Mouse (Mus musculus) heart, embryonic 12.5 days (tissue): ENCODE measurements around the gene Samsn1. TPM values are rescaled to one million over a fixed set of nuclear protein-coding genes. Genes with fewer than 3 reads are reported as not detected.

Source experiments
- ATAC-seq: fragments of 200-750 bp; cut with Nextera tagmentation; 2 replicates; pipeline ENCODE4 v1.8.0; 2017; ENCODE audit warnings: moderate TSS enrichment, moderate library complexity; ENCODE audit not compliant: insufficient number of reproducible peaks, low FRiP score
- H3K27ac ChIP-seq: fragments of 300-500 bp; sonication (generic); 2 replicates; pipeline ENCODE4 v1.5.1; 2016; ENCODE audit warnings: mild to moderate bottlenecking, moderate library complexity; ENCODE audit not compliant: poor library complexity, severe bottlenecking
- H3K27me3 ChIP-seq: fragments of 300-500 bp; sonication (generic); replicated peaks from 2 replicates; pipeline ENCODE4 v1.6.1; 2016; ENCODE audit warnings: mild to moderate bottlenecking, moderate library complexity
- H3K36me3 ChIP-seq: fragments of 300-500 bp; sonication (generic); 2 replicates; pipeline ENCODE4 v1.6.1; 2016; ENCODE audit warnings: mild to moderate bottlenecking, moderate library complexity
- H3K4me1 ChIP-seq: fragments of 300-500 bp; sonication (generic); replicated peaks from 2 replicates; pipeline ENCODE4 v1.6.1; 2016; ENCODE audit warnings: mild to moderate bottlenecking
- H3K4me2 ChIP-seq: fragments of 300-500 bp; sonication (generic); 2 replicates; pipeline ENCODE4 v1.6.1; 2016; ENCODE audit warnings: mild to moderate bottlenecking, moderate library complexity
- H3K4me3 ChIP-seq: fragments of 300-500 bp; sonication (generic); 2 replicates; pipeline ENCODE4 v1.5.1; 2016; ENCODE audit warnings: mild to moderate bottlenecking
- H3K9ac ChIP-seq: fragments of 300-500 bp; sonication (generic); 2 replicates; pipeline ENCODE4 v1.6.1; 2016; ENCODE audit warnings: mild to moderate bottlenecking, moderate library complexity
- H3K9me3 ChIP-seq: fragments of 300-500 bp; sonication (generic); replicated peaks from 2 replicates; pipeline ENCODE4 v1.6.1; 2016; ENCODE audit warnings: mild to moderate bottlenecking, moderate library complexity
- WGBS: fragments of 180-500 bp; shearing (Covaris S2); methylation state at CpG from one replicate; pipeline ENCODE4 v1.1.7; 2016; 5-methylcytosine and 5-hydroxymethylcytosine counted together
- polyA plus RNA-seq: library from polyadenylated mRNA; unstranded; fragments of >200 nt; fragmentation: Nextera tagmentation; extraction: Ambion mirVana; gene quantifications from 2 replicates; pipeline ENCODE4 v1.2.1, GENCODE M21; 2016

Samsn1 gene
- polyA plus RNA-seq, 1 experiment from 2014 or later, result 1.4 TPM

DNA sequence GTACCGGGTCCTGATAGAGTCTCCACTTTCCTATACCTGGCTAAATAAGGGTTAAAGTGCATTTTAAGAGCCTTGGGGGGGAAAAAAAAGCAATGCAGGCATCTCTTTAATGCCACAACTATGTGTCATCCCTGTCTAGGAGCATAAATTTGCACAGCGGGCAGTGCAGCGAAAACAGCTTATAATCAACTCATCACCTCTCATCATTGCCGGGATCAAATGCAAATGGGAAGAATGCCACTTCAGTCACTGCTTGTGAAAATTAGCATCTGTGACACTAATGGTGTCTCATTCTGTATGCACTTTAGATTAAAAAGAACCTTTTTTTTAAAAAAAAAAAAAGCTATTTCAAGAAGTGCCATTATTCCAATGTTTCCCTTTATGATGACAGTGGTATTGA lies 118.0 kb downstream of the Samsn1 start:
- WGBS, result 82% methylated on average over 4 of the region's 4 CpGs
- no peak for ATAC-seq
- no peaks in the 10 kb centered on the region for H3K27me3 ChIP-seq
- no peak overlapping the region for H3K4me3 ChIP-seq
- no peaks in the 10 kb centered on the region for H3K4me1 ChIP-seq
- H3K9me3 ChIP-seq, result no peaks in the 10 kb centered on the region
- no peak overlapping the region for H3K4me2 ChIP-seq
- H3K9ac ChIP-seq, result no peak overlapping the region
- no peak overlapping the region for H3K27ac ChIP-seq
- no peaks in the 10 kb centered on the region for H3K36me3 ChIP-seq

DNA sequence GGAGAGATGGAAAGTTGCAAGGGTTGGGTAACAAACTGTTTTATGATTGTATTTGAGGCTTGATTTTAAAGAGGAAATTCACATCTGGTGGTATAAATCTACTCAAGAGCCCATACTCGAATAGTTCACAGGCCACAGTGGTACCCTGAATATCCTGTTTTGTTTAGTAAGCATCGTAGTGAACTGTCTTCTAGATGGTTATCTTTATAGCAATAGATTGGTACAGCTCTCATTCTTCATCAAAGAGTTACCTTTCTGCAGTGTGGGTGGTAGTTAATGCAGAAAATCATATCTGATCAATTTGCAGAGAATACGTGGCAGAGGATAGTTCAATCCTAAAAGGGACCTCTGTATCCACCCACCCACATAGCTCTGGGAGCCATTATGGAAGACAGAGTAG lies 119.1 kb downstream of the Samsn1 start:
- 71% methylated on average over 3 of the region's 3 CpGs for WGBS
- H3K27me3 ChIP-seq, result no peaks in the 10 kb centered on the region
- H3K9ac ChIP-seq, result no peak overlapping the region
- H3K4me1 ChIP-seq, result no peaks in the 10 kb centered on the region
- H3K9me3 ChIP-seq, result no peaks in the 10 kb centered on the region
- H3K27ac ChIP-seq, result no peak overlapping the region
- H3K36me3 ChIP-seq, result no peaks in the 10 kb centered on the region
- H3K4me3 ChIP-seq, result no peak overlapping the region
- no peak for ATAC-seq
- no peak overlapping the region for H3K4me2 ChIP-seq

DNA sequence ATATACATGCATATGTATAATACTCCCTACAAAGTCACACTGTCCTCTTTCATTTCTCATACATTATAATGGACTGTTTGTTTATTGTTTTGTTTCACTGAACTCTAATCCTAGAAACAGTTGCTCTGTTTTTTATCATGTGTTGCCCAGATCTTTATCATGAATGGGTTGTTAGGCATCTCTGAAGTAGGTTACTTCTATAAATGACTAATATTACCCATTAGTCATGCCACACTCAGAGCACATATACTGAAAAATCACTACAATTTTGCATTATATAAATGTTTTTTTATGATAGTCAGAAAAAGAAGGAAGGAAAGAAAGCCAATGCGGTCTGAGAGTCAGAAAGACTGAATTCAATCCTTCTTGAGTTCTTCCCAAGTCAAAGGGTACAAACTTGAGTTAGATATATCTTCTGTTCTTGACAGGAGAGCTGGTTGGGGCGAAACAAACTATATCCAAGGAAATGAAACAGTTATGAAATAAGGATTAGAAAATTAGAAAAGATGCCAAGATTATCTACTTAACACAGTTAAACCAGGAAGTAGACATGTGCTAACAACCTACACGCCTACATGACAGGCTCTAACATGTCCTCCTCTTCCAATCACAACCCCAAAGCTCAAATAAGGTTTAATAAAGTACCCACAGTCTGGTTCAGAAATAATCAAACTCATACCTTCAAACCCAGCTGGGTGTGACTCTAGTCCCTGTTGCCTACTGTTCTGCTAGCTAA lies 122.0 kb downstream of the Samsn1 start:
- Histone ChIP-seq H3K27ac (no peak overlapping the region), H3K9me3 (no peaks in the 10 kb centered on the region), H3K27me3 (no peaks in the 10 kb centered on the region), H3K4me1 (no peaks in the 10 kb centered on the region), H3K9ac (no peak overlapping the region), H3K4me2 (no peak overlapping the region), H3K4me3 (no peak overlapping the region), H3K36me3 (no peaks in the 10 kb centered on the region)
- ATAC-seq, result no peak
- 85% methylated on average over 3 of the region's 3 CpGs for WGBS

DNA sequence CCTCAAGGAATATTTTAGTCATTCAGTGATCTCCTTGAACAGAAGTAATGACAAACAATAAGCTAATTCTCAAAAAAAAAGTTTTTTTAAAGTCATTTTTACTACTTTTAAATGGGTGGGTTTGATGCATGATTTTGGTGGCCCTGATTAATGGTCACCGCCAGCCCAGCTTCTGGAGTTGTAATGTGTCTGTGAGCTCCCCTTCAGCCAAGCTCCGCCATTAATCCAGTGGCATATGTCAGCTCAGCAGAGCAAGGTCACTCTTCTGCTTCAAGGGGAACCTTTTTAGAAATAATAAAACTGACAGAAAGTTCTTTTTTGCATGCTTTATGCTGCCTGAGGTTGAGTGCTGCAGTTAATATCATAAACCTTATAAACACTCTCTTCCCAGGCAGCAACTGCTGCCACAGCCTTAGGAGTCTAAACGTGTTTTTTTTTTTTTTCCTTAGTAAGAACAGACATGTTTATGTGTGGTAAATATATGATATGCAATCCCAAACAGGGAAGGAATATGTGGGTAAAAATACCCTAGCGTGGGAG lies 124.2 kb downstream of the Samsn1 start:
- no peaks in the 10 kb centered on the region for H3K9me3 ChIP-seq
- no peaks in the 10 kb centered on the region for H3K27me3 ChIP-seq
- no peaks in the 10 kb centered on the region for H3K36me3 ChIP-seq
- ATAC-seq, result no peak
- no peak overlapping the region for H3K9ac ChIP-seq
- H3K27ac ChIP-seq, result no peak overlapping the region
- H3K4me2 ChIP-seq, result no peak overlapping the region
- H3K4me1 ChIP-seq, result no peaks in the 10 kb centered on the region
- no peak overlapping the region for H3K4me3 ChIP-seq
- 75% methylated on average over 4 of the region's 4 CpGs for WGBS

DNA sequence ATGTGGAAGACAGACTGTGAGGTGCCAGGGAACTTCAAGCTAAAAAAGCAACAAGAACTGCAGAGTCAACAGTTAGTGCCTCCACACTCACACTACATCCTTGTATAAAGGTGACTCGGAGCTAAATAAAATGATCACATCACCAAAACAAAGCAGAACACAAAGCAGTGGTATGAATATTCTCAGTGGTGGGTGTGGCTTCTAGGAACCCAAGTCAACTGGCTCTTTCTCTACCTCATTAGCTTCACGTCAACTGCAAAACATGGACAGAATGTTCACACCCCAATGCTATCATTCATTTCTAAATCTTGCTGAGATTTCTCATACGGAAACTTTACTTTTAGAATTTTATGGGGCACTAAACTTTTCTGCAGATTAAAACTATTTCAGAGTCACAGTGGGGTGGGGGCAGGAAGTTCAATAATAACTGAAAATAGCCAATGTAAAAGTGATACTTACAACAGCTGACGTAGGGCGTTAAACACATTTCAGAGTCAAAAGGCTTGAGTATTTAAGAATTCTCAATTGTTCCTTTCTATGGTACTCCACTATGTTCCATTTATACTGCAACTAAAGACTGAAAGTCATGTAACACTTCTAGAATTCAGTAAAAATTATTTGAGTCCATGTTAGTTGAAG lies 127.7 kb downstream of the Samsn1 start:
- no peak overlapping the region for H3K4me3 ChIP-seq
- no peaks in the 10 kb centered on the region for H3K36me3 ChIP-seq
- no peak overlapping the region for H3K4me2 ChIP-seq
- H3K4me1 ChIP-seq, result no peaks in the 10 kb centered on the region
- ATAC-seq, result no peak
- WGBS, result 83% methylated on average over 5 of the region's 5 CpGs
- no peaks in the 10 kb centered on the region for H3K9me3 ChIP-seq
- H3K27ac ChIP-seq, result no peak overlapping the region
- H3K27me3 ChIP-seq, result no peaks in the 10 kb centered on the region
- no peak overlapping the region for H3K9ac ChIP-seq

DNA sequence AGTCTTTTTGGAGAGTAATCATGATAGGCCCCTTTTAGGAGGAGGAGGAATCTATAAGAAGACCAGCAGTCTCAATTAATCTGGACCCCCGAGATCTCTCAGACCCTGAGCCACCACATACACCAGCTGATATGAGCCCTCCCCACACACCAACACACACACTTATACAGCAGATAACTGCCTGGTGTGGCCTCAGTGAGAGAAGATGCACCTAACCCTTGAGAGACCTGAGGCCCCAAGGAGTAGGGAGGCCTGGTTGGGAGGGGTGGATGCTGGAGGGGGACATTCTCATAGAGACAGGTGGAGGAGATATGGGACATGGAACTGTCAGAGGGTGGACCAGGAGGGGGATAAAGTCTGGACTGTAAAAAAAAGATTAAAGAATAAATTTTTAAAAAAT lies 128.6 kb downstream of the Samsn1 start:
- no peak overlapping the region for H3K9ac ChIP-seq
- H3K4me1 ChIP-seq, result no peaks in the 10 kb centered on the region
- no peak overlapping the region for H3K4me3 ChIP-seq
- H3K36me3 ChIP-seq, result no peaks in the 10 kb centered on the region
- no peak for ATAC-seq
- H3K4me2 ChIP-seq, result no peak overlapping the region
- no peaks in the 10 kb centered on the region for H3K27me3 ChIP-seq
- WGBS, result 55% methylated on average over 1 of the region's 1 CpGs
- no peak overlapping the region for H3K27ac ChIP-seq
- no peaks in the 10 kb centered on the region for H3K9me3 ChIP-seq

DNA sequence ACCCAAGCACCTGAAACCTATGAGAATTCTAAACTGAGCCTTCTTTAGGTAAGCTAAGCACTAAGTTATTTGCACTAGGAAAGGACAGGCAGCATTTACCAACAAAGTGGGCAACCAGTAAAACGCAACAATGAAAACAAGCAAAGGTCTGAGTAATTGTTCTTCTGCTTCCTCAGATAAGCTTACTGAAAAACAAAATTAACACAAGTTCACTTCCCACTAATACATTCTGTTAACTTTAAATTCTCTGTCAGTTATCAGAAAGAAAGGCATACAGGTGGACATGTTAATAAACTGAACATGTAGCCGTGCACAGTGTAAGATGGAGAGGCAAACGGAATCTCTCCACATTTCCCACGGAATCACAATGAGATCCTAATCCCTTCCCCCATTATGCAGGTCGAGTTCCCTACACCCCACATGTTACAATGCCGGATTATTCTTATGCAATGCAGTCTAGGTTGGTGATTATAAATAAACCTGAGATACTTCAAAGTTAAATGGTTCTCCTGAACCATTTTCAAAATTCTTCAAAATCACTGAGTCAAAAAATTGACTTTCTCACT lies 132.9 kb downstream of the Samsn1 start:
- Histone ChIP-seq H3K27me3 (no peaks in the 10 kb centered on the region), H3K27ac (no peak overlapping the region), H3K4me1 (no peaks in the 10 kb centered on the region), H3K4me2 (no peak overlapping the region), H3K36me3 (no peaks in the 10 kb centered on the region), H3K9me3 (no peaks in the 10 kb centered on the region), H3K4me3 (no peak overlapping the region), H3K9ac (no peak overlapping the region)
- 63% methylated on average over 6 of the region's 6 CpGs for WGBS
- no peak for ATAC-seq

DNA sequence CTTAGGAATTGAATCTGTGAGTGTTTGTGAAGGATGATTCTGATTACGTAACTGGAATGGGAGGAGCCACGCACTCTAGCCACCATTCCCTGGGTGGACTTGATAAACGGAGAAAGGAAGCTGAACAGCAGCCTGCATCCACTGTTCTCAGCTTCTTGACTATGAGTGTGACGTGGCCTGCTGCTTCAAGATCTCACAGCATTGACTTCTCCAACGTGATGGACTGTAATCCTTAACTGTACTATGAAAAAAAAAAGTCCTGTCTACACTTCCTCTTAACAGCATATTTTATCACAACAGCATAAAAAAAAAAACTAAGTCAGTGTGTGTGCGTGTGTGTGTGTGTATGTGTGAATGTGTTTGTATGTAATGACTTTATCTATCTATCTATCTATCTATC lies 134.9 kb downstream of the Samsn1 start:
- H3K9me3 ChIP-seq, result no peaks in the 10 kb centered on the region
- no peak overlapping the region for H3K27ac ChIP-seq
- no peak for ATAC-seq
- WGBS, result 65% methylated on average over 6 of the region's 6 CpGs
- no peak overlapping the region for H3K4me3 ChIP-seq
- no peak overlapping the region for H3K4me2 ChIP-seq
- no peak overlapping the region for H3K9ac ChIP-seq
- no peaks in the 10 kb centered on the region for H3K27me3 ChIP-seq
- no peaks in the 10 kb centered on the region for H3K4me1 ChIP-seq
- no peaks in the 10 kb centered on the region for H3K36me3 ChIP-seq

DNA sequence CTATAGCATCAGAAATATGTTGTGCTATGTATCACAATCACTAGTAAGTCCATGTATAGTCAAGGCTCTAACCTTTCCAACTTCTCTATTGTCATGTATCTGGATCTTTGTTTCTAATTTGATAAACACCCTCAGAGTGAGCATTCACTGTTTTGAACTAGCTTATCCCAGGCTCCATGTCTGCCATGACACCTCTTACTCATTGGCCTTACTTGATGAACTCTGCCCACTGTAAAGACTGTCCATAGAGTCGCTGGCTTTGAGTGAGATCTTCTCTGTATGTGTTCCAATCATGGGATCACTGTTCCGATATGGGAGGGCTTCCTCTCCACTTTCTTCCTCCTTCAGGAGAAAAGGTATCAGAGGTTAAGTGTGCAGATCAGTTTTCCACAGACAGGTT lies 143.2 kb downstream of the Samsn1 start:
- Histone ChIP-seq H3K27me3 (no peaks in the 10 kb centered on the region), H3K36me3 (no peaks in the 10 kb centered on the region), H3K4me3 (no peak overlapping the region), H3K27ac (no peak overlapping the region), H3K9me3 (no peaks in the 10 kb centered on the region), H3K9ac (no peak overlapping the region), H3K4me2 (no peak overlapping the region), H3K4me1 (peaks cover 4% of the 10 kb centered on the region; the same call in 1 of the 2 replicates)
- WGBS, result 77% methylated on average over 2 of the region's 2 CpGs
- ATAC-seq, result no peak

DNA sequence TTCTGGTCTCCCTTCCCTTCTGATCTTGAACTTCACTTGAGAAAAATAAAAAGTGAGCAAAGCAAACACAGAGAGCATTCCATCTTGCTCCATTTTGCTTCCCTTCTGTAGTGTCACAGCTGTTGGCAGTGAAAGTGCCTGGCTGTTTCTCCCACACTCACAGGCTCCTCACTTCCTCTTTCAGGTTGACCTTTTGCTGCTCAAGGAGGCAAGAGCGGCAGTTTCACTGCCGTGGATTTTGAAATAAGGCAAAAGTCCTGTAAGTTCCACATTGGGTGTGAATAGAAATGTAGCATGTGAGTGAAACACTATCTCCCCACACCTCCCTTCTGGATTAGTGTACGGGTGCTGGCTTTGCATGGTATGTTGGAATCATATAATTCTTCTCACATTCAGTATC lies 144.9 kb downstream of the Samsn1 start:
- Histone ChIP-seq H3K27me3 (no peaks in the 10 kb centered on the region), H3K4me1 (peaks cover 4% of the 10 kb centered on the region; the same call in 1 of the 2 replicates), H3K27ac (no peak overlapping the region), H3K9me3 (no peaks in the 10 kb centered on the region), H3K36me3 (no peaks in the 10 kb centered on the region), H3K9ac (no peak overlapping the region), H3K4me2 (no peak overlapping the region), H3K4me3 (no peak overlapping the region)
- no peak for ATAC-seq
- 48% methylated on average over 3 of the region's 3 CpGs for WGBS

DNA sequence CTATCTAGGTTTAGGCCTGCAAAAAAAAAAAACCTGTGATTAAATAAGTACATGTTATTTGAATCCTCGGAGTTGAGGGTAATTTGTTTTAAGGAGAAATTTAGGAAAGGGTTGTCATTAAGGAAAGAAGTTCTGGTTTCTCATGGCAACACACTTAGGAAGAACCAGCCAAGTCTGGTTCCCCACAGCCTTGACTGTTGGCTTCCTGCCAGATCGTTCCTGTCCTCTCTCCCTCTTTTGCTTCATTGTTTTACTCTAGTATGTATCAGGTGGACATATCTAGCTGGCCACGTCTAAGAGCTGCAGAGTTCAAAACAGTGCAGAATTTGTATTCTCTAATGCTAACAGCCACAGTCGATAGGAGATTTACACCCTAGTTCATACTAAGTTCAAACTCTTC lies 146.2 kb downstream of the Samsn1 start:
- Histone ChIP-seq H3K27ac (no peak overlapping the region), H3K9ac (no peak overlapping the region), H3K27me3 (no peaks in the 10 kb centered on the region), H3K4me1 (peaks cover 4% of the 10 kb centered on the region; the same call in 1 of the 2 replicates), H3K9me3 (no peaks in the 10 kb centered on the region), H3K4me3 (no peak overlapping the region), H3K36me3 (no peaks in the 10 kb centered on the region), H3K4me2 (no peak overlapping the region)
- ATAC-seq, result no peak
- WGBS, result 55% methylated on average over 4 of the region's 4 CpGs
